Mouse (Mus musculus) midbrain, embryonic 12.5 days (tissue): ENCODE data around the gene Srgap1. TPM values are rescaled to one million over a fixed set of nuclear protein-coding genes. Genes with fewer than 3 reads are reported as not detected.

Experiments used
- ATAC-seq: fragments of 200-750 bp; cut with Nextera tagmentation; 2 replicates; pipeline ENCODE4 v1.8.0; 2017; ENCODE audit warnings: low read depth, moderate TSS enrichment, moderate library complexity; ENCODE audit not compliant: low FRiP score
- H3K27ac ChIP-seq: fragments of 300-500 bp; sonication (generic); replicated peaks from 2 replicates; pipeline ENCODE4 v1.5.1; 2016; ENCODE audit warnings: mild to moderate bottlenecking
- H3K27me3 ChIP-seq: fragments of 300-500 bp; sonication (generic); 2 replicates; pipeline ENCODE4 v1.6.1; 2016; ENCODE audit warnings: mild to moderate bottlenecking
- H3K36me3 ChIP-seq: fragments of 300-500 bp; sonication (generic); 2 replicates; pipeline ENCODE4 v1.6.1; 2016
- H3K4me1 ChIP-seq: fragments of 300-500 bp; sonication (generic); 2 replicates; pipeline ENCODE4 v1.6.1; 2016
- H3K4me2 ChIP-seq: fragments of 300-500 bp; sonication (generic); replicated peaks from 2 replicates; pipeline ENCODE4 v1.6.1; 2016; ENCODE audit warnings: mild to moderate bottlenecking, moderate library complexity
- H3K4me3 ChIP-seq: fragments of 300-500 bp; sonication (generic); 2 replicates; pipeline ENCODE4 v1.5.1; 2016; ENCODE audit warnings: mild to moderate bottlenecking
- H3K9ac ChIP-seq: fragments of 300-500 bp; sonication (generic); replicated peaks from 2 replicates; pipeline ENCODE4 v1.6.1; 2016; ENCODE audit warnings: mild to moderate bottlenecking, moderate library complexity
- H3K9me3 ChIP-seq: fragments of 300-500 bp; sonication (generic); 2 replicates; pipeline ENCODE4 v1.6.1; 2016; ENCODE audit warnings: mild to moderate bottlenecking
- WGBS: fragments of 180-500 bp; shearing (Covaris S2); methylation state at CpG from one replicate; pipeline ENCODE4 v1.1.7; 2016; 5-methylcytosine and 5-hydroxymethylcytosine counted together
- polyA plus RNA-seq: library from polyadenylated mRNA; unstranded; fragments of >200 nt; fragmentation: Nextera tagmentation; extraction: Ambion mirVana; gene quantifications from 2 replicates; pipeline ENCODE4 v1.2.1, GENCODE M21; 2016

Gene Srgap1
- polyA plus RNA-seq, 1 experiment from 2014 or later = 30.1 TPM

DNA sequence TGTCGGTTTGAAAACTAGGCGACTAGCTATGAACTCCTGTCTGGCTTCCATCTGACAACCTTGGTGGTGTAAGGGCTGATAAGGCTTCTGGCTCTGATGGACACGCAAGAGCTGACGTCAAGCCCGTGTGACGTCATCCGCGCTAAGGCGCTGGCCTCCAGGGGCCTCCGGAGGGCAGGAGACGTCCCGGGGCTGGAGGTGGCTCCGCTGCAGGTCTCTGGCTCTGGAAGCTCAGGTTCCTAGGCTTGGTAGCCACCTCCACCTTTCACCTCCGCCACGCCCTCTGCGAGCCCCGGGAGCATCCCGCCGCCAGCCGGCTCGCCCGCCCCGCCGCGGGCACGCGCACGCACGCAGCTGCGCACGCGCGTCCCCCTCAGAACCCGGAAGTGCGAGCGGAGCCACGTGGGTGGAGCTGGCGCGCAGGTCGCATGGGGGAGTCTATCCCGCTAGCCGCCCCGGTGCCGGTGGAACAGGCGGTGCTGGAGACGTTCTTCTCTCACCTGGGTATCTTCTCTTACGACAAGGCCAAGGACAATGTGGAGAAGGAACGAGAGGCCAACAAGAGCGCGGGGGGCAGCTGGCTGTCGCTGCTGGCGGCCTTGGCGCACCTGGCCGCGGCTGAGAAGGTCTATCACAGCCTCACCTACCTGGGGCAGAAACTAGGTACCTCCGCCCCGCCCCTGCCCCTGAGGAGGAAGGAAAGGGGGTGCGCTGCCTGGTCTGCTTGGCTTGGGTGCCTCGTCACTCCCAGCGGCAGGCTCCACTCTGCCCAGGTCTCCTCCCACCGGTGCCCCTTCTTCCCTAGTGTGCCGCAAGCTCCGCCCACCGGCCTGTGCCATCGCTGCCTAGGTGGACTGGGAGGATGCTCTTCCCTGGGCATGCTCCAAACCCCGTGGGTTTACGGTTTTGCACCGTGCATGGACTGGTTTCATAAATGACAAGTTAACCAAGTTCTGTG, 307.3 kb downstream of the Srgap1 start, which contains the start of gene BC048403:
Gene BC048403 (plus strand): TSS at position 390 of the 958 bp plus-strand sequence.
- H3K4me1 ChIP-seq = peaks cover 9% of the 10 kb centered on the region
- peak; percentile 93 for ATAC-seq
- under 1% methylated on average over 64 of the region's 68 CpGs for WGBS
- H3K4me3 ChIP-seq = peak within 1 kb of the TSS; percentile 64
- peak within 1 kb of the TSS; percentile 94 for H3K4me2 ChIP-seq
- H3K27ac ChIP-seq = no peak within 1 kb of the TSS
- H3K9ac ChIP-seq = peak within 1 kb of the TSS; percentile 55
- no peaks in the 10 kb centered on the region for H3K9me3 ChIP-seq
- no peaks in the 10 kb centered on the region for H3K36me3 ChIP-seq
- no peaks in the 10 kb centered on the region for H3K27me3 ChIP-seq

DNA sequence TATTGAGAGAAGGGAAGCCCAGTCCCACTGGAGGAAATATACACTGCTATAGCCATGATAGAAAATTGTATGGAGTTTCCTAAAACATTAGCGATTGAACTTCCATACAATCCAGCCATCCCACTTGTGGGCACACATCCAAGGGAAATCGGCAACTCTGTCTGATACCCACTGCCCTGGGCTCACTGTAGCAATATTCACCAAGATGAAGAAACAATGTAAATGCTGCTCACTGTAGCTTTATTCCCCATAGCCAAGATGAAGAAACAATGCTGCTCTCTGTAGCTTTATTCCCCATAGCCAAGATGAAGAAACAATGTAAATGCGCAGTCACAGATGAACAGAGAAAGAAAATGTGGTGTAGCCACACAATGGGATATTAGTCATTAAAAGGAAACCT, 309.9 kb downstream of the Srgap1 start:
- H3K4me1 ChIP-seq = peaks cover 9% of the 10 kb centered on the region
- H3K4me2 ChIP-seq = no peak overlapping the region
- H3K27ac ChIP-seq = no peak overlapping the region
- no peaks in the 10 kb centered on the region for H3K27me3 ChIP-seq
- H3K9me3 ChIP-seq = no peaks in the 10 kb centered on the region
- H3K4me3 ChIP-seq = no peak overlapping the region
- WGBS = 94% methylated on average over 3 of the region's 3 CpGs
- no peaks in the 10 kb centered on the region for H3K36me3 ChIP-seq
- H3K9ac ChIP-seq = no peak overlapping the region
- no peak for ATAC-seq

DNA sequence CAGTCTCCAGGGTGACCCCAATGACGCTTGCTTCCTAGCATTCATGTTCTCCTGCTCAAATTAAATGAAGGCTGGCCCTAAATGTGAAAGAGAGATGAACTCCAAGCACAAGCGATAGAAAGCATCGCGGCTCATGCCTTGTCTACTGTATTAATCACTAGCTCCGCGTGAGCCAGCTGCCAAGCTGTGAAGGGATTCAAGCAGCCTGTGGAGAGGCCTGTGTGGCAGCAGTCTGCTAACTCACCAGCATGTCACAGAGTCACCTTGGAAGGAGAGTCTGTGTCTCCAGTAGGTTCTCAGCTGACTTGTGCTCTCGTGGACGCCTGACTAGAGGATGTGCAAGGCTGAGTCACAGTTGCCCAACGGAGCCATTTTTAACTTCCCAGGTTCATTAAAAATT, 314.6 kb downstream of the Srgap1 start:
- H3K27me3 ChIP-seq = no peaks in the 10 kb centered on the region
- H3K4me3 ChIP-seq = no peak overlapping the region
- H3K4me1 ChIP-seq = no peaks in the 10 kb centered on the region
- WGBS = 92% methylated on average over 9 of the region's 9 CpGs
- H3K27ac ChIP-seq = no peak overlapping the region
- no peak overlapping the region for H3K9ac ChIP-seq
- no peak for ATAC-seq
- no peak overlapping the region for H3K4me2 ChIP-seq
- H3K36me3 ChIP-seq = no peaks in the 10 kb centered on the region
- H3K9me3 ChIP-seq = no peaks in the 10 kb centered on the region

DNA sequence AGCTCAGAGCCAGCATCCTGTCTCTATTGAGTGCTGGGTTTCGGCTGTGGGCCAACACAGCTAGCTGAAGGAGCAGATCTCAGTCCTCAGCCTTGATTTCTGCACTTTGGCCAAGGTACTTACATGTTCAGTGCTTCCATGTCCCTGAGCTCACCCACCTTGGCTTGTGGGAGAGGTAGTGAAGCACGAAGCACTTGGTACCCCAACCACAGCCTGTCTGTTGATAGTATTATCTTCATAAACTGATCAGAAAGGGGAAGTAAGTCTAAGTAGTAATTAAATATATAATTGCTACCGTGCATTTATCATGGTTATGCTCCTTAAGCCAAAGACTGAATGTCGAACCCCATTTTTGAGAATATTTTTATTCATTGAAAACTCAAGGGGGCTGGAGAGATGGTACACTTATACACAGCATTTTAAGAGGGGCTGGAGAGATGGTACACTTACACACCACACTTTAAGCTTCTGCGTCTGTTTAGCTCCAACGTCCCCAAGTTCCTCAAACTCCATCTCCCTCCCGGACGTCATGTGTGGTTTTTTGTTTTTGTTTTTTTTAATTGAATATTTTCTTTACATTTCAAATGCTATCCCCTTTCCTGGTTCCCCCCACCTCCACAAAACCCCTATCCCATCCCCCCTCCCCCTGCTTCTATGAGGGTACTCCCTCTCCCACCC, 315.9 kb downstream of the Srgap1 start:
- Histone ChIP-seq H3K4me2 (no peak overlapping the region), H3K9ac (no peak overlapping the region), H3K36me3 (no peaks in the 10 kb centered on the region), H3K27me3 (no peaks in the 10 kb centered on the region), H3K27ac (no peak overlapping the region), H3K4me1 (no peaks in the 10 kb centered on the region), H3K4me3 (no peak overlapping the region), H3K9me3 (no peaks in the 10 kb centered on the region)
- WGBS = 93% methylated on average over 8 of the region's 8 CpGs
- no peak for ATAC-seq

Other genes starting within 250 kb of the Srgap1 start
- 31.8 and 32.8 TPM in 2 replicates for gene Rxylt1, start 50.1 kb upstream of the Srgap1 start, polyA plus RNA-seq